Mouse (Mus musculus): Measurements from ENCODE around the gene Pafah1b3. TPM values are rescaled to one million over a fixed set of nuclear protein-coding genes. Genes with fewer than 3 reads are reported as not detected.
"Not testable (repeated sequence)": the region's sequence is repeated elsewhere in the genome, so short reads cannot be mapped to it uniquely, and the experiment has no call there.

Gene Pafah1b3
- total RNA-seq (2021), result 10 to 100 TPM; 35.3 to 37.1 TPM
- long read RNA-seq, experiment 1, transcript Pafah1b3-201 (6 exons, 901 nt), result major isoform, 6 of 12 reads
- long read RNA-seq, experiment 1, partial matches to known transcripts, result 1 of 12 reads
- long read RNA-seq, experiment 1, other reads (novel, unspliced or antisense), result 2 of 12 reads
- long read RNA-seq, experiment 2, transcript Pafah1b3-201 (6 exons, 901 nt), result major isoform, 18 of 34 reads
- long read RNA-seq, experiment 2, transcript Pafah1b3-204 (5 exons, 859 nt), result minor isoform, 14 of 34 reads
- long read RNA-seq, experiment 2, partial matches to known transcripts, result 1 of 34 reads
- long read RNA-seq, experiment 2, other reads (novel, unspliced or antisense), result 1 of 34 reads

GRCm38 (mm10) chr7:25297454-25298325 lies at the start of gene Pafah1b3:
Gene Pafah1b3 (minus strand): TSS chr7:25297986.
- DNase-seq (ENCODE audit: low spot score in 2 of 2), result peak; percentile 80 to 86

DNA sequence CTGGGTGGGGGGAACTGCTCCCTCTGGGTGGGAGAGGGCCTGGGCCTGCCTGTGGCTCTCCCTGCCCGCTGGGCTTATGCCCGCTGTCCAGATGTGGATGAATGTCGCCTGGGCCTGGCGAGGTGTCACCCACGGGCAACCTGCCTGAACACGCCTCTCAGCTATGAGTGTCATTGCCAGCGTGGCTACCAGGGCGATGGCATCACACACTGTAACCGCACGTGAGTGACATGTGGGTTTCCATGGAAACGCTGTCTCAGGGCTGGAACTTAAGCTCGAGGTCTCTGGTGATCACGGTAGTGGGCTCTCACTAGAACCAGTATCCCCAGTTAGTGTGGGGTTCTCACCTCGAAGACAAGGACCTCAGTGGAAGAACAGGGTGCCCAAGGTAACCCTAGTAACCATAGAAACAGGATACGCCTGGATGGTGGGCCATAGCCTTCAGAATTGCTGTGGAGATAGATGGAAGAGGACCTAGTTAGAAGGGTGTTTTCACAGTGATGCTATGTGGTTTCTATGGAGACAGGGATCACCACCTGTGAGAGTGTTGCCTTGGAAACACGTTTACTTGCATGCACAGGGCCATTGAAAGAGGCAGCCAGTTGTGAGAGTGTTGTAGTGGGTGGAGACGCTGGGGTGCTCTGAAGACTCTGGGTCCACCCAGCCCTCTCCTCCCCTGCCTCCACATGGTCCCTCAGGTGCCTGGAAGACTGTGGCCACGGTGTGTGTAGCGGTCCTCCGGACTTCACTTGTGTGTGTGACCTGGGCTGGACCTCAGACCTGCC lies 43.4 kb upstream of the Pafah1b3 start:
- DNase-seq (ENCODE audit: low spot score in 2 of 2), result peak; percentile 45 to 55

- no peak for DNase-seq (ENCODE audit: low spot score in 2 of 2)
These were observed 41.5 kb upstream of the Pafah1b3 start for GRCm38 (mm10) chr7:25339329-25339728.

DNA sequence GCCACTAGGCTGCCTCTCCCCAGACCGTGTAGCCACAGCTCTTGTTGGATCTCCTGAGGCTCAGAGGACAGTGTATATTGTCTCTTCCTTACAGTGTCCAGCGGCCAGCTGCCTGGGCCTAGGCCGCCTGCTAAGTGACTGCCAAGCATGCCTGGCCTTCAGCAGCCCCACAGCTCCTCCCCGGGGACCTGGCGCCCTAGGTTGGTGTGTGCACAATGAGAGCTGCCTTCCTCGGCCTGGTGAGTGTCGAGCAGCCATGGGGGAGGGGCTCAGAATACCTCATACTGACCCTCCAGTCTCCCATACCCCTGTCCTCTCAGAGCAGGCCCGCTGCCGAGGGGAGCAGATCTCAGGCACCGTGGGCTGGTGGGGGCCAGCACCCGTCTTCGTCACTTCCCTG lies 36.7 kb upstream of the Pafah1b3 start:
- DNase-seq (ENCODE audit: low spot score in 2 of 2), result no peak

DNA sequence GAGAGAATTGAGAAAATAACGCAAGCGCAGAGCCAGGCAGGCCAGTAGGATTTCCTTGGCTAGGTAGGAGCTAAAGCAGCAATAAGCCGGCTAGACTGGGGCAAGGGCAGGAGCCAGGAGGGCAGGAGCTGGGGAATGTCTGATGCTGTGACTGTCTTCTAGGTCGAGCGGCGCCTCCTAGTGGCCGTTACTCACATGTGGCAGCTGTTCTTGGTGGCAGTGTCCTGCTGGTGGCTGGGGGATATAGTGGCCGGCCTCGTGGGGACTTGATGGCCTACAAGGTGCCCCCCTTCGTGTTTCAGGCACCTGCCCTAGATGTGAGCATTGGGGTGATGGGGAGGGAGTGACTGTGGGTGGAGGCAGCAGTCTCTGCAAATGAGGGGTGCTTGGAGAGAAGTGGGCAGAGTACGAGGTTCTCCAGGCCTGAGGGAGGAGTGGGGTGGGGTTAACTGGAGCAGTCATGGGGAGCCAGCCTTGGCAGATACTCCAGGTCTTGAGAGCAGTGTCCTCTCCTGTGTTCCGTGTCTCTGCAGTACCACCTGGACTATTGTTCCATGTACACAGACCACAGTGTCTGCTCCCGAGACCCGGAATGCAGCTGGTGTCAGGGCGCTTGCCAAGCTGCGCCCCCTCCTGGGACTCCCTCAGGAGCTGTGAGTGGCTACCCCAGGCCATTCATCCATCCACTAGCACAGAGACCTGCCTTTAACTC lies 36.0 kb upstream of the Pafah1b3 start:
- DNase-seq (ENCODE audit: low spot score in 2 of 2), result peak; percentile 55 to 68

GRCm38 (mm10) chr7:25326233-25326632 lies 28.4 kb upstream of the Pafah1b3 start:
- DNase-seq (ENCODE audit: low spot score in 2 of 2), result no peak

DNA sequence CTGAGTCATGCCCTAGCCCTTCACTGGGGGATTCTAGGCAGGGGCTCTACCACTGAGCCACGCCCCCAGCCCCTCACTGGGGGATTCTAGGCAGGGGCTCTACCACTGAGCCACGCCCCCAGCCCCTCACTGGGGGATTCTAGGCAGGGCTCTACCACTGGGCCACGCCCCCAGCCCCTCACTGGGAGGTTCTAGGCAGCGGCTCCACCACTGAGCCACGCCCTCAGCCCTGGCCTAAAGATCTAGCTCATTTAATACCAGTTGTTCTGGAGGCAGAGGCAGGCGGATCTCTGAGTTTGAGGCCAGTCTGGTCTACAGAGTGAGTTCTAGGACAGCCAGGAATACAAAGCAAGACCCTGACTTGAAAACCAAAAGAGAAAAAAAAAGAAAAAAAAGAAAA lies 27.6 kb upstream of the Pafah1b3 start:
- DNase-seq (ENCODE audit: low spot score in 2 of 2), result not testable (repeated sequence)

GRCm38 (mm10) chr7:25323219-25323618 lies 25.4 kb upstream of the Pafah1b3 start:
- no peak for DNase-seq (ENCODE audit: low spot score in 2 of 2)

- DNase-seq (ENCODE audit: low spot score in 2 of 2), result no peak
These were observed 24.3 kb upstream of the Pafah1b3 start for GRCm38 (mm10) chr7:25322058-25322484.

DNA sequence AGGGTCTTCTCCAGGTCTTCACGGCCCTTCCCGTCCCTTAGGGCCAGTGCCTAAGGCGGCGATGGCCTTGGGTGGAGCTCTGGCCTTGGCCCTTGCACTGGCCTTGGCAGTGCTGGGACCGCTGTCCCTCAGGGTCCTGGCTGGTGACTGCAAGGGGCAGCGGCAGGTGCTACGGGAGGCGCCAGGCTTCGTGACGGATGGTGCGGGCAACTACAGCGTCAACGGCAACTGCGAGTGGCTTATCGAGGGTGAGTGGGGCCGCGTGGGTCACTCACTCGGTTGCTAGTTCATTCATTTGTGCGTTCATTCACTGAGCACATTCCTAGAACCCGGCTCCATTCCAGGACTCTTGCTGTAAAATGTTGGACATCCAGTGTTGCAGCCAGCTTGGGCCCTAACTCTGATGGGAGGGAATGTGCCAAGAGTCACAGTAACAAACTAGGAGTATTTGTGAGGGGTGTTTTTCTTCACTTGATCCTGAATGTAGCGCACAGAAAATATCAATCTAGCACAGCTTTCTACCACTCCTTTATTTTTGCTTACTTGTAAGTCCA lies 19.7 kb upstream of the Pafah1b3 start:
- no peak for DNase-seq (ENCODE audit: low spot score in 2 of 2)

- DNase-seq (ENCODE audit: low spot score in 2 of 2), result peak; percentile 95 to 99
These were observed 19.0 kb upstream of the Pafah1b3 start, which contains the start of gene Megf8 for GRCm38 (mm10) chr7:25316532-25317445. Gene Megf8 (plus strand): TSS chr7:25317164.

- no peak for DNase-seq (ENCODE audit: low spot score in 2 of 2)
These were observed 17.7 kb upstream of the Pafah1b3 start for GRCm38 (mm10) chr7:25315306-25316041.

GRCm38 (mm10) chr7:25314606-25315305 lies 17.0 kb upstream of the Pafah1b3 start:
- no peak for DNase-seq (ENCODE audit: low spot score in 2 of 2)

GRCm38 (mm10) chr7:25313325-25313724 lies 15.5 kb upstream of the Pafah1b3 start:
- no peak for DNase-seq (ENCODE audit: low spot score in 2 of 2)

DNA sequence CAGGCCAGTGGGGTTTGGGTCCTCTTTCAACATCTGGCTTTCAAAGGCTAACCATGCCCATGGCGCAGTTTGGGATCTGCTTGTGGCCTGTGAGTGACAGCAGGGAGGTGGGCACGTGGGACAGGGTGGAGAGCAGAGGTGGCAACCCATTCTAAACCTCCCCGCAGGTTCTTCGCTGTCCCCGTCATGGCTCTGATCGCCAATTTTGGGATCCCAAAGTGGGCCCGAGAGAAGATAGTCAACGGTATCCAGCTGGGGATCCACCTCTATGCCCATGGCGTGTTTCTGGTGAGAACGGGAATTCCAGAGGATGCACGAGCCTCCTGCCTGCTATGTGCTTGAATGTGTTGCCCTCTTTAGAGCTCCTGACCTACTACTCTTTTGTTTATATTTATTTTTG lies 13.4 kb upstream of the Pafah1b3 start:
- DNase-seq (ENCODE audit: low spot score in 2 of 2), result no peak

- no peak for DNase-seq (ENCODE audit: low spot score in 2 of 2)
These were observed 11.6 kb upstream of the Pafah1b3 start for GRCm38 (mm10) chr7:25309425-25309824.

DNA sequence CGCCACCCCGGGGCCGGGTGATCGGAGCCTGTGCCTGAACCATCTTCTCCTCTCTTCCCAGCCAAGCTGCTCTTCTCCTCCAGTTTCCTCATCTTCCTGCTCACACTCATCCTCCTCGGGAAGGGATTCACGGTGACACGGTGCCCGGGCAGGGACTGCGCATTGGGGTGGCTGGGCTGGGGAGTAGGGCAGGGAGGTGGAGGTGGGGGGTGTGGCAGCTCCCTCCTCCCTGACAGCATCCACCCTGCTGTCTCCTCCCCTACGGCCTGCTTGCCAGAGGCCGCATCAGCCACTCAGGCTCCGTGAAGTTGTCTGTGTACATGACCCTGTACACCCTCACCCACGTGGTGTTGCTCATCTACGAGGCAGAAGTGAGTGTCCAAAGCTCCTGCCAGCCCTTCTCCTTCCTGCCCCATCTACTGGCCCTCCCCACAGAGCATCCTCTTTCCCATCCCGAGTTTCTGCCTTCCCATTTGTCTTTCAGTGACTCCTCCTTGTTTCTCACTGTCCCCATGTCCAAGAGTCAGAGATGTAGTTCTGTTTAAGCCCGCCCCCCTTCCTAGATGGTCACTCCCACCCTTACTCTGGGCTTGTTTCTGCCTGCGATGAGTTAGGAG lies 11.0 kb upstream of the Pafah1b3 start:
- no peak for DNase-seq (ENCODE audit: low spot score in 2 of 2)

DNA sequence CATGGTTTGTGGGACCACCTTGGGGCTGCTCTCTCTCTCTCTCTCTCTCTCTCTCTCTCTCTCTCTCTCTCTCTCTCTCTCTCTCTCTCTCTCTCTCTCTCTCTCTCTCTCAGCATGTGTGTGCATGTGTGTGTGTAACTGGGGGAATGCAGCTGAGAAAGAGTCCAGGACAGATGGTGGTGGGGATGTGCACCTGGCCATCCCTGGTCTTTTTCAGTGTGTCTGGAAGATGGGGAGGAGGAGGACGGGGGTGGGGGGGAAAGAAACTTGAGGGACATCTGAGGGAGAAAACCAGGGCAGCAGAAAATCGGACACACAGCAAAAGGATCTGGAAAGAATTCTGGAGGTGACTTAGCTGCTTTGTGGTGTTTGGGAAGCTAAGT lies 8.8 kb upstream of the Pafah1b3 start:
- no peak for DNase-seq (ENCODE audit: low spot score in 2 of 2)
